Mouse (Mus musculus): ENCODE results near the gene Gjb5.

DNA sequence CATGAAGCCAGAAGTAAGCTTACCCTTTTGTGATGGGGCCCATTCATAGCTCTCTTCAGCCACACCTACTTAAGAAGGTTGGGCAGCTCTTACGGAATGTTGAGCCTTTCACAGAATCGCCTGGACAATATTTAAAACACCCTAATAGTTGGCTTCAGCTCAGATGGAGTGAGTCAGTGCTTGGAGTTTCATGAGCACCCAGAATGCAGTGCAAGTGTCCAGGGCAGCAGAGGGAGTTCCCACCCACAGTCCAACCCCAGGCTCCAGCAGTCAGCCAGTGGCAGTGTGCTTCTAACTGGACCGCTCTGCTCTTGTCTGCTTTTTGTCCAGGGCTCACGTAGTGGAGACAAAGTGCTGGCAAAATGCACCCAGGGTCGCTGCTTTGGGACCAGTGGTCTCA lies 13.6 kb upstream of the Gjb5 start:
- TF ChIP-seq CTCF (IDR thresholded peaks at IDR 0.05; ENCODE audit: low read depth, low read length) (no peak), POLR2A (IDR thresholded peaks at IDR 0.05; ENCODE audit: borderline replicate concordance, low read depth, low read length) (no peak)

Data from bone marrow macrophage, adult 2 months (primary cell).